Mouse (Mus musculus) lung, adult 2 months (tissue): Measurements from ENCODE around the gene Snx32.

ENCODE experiments used
- CTCF ChIP-seq: fragments of 200-500 bp; IDR thresholded peaks from 2 replicates; pipeline ENCODE4 v1.5.1; 2011; ENCODE audit warnings: mild to moderate bottlenecking, low read length, control low read depth; ENCODE audit not compliant: insufficient read depth
- POLR2A ChIP-seq: fragments of 200-500 bp; IDR thresholded peaks from 2 replicates; pipeline ENCODE4 v1.6.1; 2011; ENCODE audit warnings: low read depth, mild to moderate bottlenecking, control low read depth, low read length, borderline replicate concordance; ENCODE audit errors: extremely low read depth

DNA sequence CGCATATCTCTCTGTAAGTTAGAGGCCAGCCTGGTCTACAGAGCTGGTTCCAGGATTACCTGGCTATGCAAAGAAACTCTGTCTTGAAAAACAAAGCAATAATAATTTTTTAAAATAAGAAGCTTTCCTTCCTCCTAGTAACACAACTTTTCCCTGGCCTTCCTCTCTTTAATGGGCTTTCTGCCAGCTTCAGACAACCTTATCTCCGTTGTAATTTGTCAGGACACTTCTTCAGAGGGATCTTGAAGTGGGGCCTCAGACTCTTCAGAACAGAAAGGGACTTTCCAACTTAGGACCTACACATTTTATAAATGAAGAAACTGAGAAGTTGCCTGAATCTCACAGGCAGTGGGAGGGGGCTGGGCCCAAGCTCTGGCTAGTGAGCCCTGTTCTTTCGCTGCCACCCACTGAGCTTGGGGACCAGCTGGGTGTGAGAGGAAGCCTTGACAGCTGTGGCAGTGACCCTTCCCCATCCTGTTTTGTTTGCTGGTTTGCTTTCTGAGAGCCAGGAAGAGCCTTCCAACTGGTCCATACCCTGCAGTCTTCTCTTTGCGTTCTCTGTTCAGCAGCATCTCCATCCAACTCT, 37.2 kb upstream of the Snx32 start:
- TF ChIP-seq CTCF (no peak), POLR2A (no peak)
